Mouse (Mus musculus) CD8-positive naive resting alpha-beta T cell, adult 2 months (primary cell): ENCODE data around the gene Mansc4.

ENCODE experiments used
- DNase-seq, 2 experiments: peaks; one replicate each; pipeline ENCODE4 v3.0.0; 2022; ENCODE audit warnings: low read depth in 2 of 2, low spot score in 2 of 2

Mansc4 gene

DNA sequence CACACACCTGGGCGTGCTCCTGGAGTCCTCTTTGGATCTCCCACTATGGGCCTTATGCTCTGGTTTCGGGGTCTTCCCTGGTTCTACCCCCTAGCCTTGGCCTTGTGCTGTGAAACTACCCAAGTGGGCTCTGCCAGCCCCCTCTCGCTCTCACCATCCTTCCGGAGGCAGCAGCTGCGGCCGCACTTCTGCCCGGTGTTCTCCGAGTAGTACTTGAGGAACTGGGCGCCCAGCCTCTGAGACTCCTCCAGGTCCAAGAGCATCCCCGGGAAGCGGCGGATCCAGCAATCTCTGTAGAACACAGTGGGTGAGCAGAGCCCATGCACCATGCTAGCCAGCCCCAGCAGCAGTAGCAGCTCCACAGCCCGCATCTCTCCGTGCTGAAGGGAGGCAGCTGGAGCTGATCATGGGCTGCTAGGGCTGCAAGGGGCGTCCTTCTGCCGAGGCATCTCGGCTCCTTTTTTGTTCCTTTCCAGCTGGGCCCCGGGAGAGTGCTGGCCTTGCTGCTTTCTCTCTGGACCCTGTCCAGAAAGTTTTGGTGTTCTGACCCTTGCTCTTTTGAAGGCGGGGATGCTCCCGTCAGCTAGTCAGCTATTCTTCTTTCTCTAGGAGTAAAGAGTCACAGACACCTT is at the start of gene Mansc4:
Gene Mansc4, minus strand, starts transcription at position 439 of the 632 bp plus-strand sequence.
- DNase-seq = no peak

DNA sequence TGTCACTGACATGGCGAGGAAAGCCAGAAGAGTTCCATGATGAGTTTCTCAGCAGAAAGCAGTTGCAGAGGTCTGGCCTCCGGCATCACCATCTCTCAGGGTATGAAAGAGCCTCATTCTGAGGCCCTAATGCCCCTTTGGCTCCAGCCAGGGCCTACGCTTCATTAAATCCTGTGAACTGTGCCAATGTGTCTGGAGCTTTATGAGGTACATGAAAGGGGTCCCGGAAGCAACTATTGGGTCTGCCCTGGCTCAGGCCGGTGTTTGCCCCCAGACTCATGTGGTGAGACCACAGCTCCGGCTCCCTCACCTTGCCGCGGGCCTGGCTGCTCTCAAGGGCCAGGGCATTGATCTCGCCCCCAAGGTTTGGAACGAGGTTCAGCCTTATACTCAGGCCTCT is 40.4 kb upstream of the Mansc4 start:
- no peak for DNase-seq

GRCm38 (mm10) chr6:147121320-147121719 is 34.5 kb upstream of the Mansc4 start:
- no peak for DNase-seq

- DNase-seq = no peak
These were observed 31.4 kb upstream of the Mansc4 start for GRCm38 (mm10) chr6:147118190-147118589.

DNA sequence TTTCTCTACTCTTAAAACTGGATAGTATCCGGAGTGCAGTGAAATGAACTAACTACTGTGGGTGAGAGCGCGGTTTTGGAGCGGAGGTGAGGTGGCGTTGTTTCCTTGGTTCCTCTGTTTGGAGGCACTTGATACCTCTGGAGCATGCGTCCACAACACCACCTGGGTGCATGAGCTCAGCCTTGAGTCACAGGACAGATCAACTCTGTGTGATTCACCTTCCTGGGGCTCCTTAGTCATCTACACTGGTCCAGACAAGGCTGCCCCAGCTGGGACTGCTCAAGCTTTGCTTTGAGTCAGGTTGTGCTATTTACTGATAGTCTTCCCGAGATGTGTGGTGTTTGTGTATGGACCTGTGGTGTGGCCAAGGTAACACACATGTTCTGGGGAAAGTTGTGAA is 30.9 kb upstream of the Mansc4 start:
- DNase-seq = no peak

- peak; percentile 64 to 79 for DNase-seq
These were observed 29.7 kb upstream of the Mansc4 start for GRCm38 (mm10) chr6:147116579-147116978.

DNA sequence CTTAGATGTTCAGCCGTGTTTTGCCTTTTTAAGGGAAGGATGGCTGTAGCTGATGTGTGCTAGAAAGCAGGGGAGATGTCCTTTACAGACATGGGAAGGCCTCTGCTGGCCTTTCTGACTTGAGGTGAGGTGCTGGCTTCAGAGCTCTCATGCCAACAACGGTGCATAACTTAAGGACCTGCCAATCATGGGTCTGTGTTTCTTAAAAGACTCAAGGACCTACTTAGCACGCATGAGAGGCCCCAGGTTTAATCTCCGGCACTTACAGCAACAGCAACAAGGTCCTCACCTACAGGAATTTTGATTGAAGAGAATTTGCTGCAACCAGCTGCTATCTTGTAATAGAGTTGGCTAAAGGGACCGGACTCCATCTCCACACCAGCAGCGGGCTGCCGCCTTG is 22.5 kb upstream of the Mansc4 start:
- DNase-seq = no peak

- DNase-seq = no peak
These were observed 19.9 kb upstream of the Mansc4 start for GRCm38 (mm10) chr6:147106716-147107115.

GRCm38 (mm10) chr6:147105529-147105928 is 18.7 kb upstream of the Mansc4 start:
- no peak for DNase-seq

- peak; percentile 7 to 15 for DNase-seq
These were observed 15.5 kb upstream of the Mansc4 start for GRCm38 (mm10) chr6:147102293-147102692.

GRCm38 (mm10) chr6:147099458-147100277 is 12.8 kb upstream of the Mansc4 start:
- DNase-seq = peak; percentile 46 to 67

DNA sequence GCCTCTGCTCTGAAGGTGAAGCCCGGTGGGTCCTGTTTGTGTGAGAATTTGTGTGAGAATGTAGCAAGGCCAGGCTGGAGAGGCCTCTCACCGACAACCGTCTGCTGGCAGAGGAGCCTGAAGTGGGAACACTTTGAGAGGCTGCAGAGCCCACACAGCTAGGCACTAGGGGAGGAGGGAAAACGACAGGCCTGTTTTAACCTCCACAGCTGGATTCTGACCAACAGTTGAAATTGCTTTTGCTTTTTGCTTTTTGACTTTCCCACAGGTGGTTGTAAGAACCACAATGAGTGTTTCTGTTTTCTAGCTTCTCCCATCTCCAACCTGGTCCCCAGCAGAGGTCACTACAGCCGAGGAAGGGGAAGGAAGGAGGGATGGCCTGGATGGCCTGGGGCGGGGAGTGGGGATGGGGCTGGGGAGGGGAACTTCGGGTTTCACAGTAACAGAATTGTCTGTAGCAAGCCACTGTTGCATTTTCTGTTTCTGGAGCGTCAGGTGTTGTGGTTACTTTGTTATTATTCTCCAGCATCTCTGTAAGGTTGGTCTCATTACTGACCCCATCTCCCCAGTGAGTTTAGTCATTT is 10.6 kb upstream of the Mansc4 start:
- DNase-seq = no peak

DNA sequence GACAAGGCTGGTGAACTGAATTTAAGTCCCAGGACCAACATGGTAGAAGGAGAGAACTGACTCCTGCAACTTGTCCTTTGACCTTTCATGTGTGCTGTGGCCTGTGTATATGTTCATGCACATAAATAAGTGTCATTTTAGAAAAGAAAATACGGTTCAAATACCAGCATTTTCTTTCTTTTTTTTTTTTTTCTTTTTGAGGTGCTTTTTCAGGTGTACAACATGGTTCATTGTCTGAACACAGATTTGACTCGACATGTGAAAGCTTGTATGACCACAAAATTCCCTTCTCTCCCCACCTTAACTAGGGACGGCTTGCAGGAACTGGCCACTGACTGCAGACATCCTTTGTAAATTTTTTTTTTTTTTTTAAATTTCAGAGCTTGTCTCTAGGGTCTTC is 10.1 kb upstream of the Mansc4 start:
- DNase-seq = no peak

- no peak for DNase-seq
These were observed 9.3 kb upstream of the Mansc4 start for GRCm38 (mm10) chr6:147096109-147096508.

GRCm38 (mm10) chr6:147094771-147095170 is 7.9 kb upstream of the Mansc4 start:
- no peak for DNase-seq

DNA sequence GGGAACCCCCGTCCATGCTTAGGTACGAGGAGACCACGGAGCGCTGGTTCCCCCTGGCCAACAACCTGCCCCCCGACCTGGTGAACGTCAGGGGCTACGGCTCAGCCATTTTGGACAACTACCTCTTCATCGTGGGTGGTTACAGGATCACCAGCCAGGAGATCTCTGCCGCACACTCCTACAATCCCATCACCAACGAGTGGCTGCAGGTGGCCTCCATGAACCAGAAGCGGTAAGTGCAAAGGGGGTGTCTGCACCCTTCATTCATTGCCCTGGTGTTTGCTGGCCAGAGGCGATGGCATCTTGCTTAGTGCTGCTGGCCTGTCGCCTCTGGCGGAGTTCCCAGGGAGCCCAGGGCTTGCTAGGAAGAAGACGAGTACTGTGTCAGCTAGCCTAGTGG is 5.3 kb upstream of the Mansc4 start:
- DNase-seq = peak in 1 of 2 experiments; percentile 8

GRCm38 (mm10) chr6:147091136-147092120 is 4.6 kb upstream of the Mansc4 start, which contains the start of gene Klhl42:
TSS of gene Klhl42 (plus strand) at chr6:147091379.
- peak; percentile 70 to 72 for DNase-seq

DNA sequence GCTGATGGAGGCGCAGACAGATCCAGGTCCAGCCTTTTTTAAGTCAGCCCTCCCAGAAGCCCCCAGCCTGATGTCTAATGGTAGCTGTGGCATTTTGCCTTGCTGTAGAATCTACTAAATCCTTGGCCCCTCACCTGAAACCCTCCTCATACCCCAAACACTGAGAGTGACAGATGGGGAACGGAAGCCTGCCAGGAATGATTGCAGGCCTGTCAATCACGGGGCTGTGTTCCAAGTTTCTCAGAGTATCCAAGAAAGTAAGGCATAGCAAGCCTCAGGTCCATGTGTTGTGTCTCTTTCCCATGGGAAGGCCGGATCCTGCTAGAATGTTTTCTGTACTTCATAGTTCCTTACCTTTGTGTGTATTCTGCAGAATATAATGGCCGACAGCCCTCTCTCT is 3.4 kb upstream of the Mansc4 start:
- DNase-seq = no peak

DNA sequence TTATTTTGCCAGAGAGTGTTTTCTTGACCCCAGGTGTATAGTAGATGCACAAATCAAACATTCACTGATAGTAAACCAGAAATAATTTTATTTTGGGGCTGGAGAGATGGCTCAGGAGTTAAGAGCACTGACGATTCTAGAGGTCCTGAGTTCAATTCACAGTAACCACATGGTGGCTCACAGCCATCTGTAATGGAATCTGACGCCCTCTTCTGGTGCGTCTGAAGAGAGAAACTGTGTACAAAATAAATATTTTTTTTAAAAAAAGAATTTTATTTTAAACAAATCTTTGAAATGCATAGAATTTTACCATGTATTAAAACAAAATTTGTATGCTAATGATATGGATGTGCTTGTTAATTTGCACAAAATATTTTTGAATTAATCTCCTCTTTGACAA is 1.7 kb upstream of the Mansc4 start:
- DNase-seq = no peak

DNA sequence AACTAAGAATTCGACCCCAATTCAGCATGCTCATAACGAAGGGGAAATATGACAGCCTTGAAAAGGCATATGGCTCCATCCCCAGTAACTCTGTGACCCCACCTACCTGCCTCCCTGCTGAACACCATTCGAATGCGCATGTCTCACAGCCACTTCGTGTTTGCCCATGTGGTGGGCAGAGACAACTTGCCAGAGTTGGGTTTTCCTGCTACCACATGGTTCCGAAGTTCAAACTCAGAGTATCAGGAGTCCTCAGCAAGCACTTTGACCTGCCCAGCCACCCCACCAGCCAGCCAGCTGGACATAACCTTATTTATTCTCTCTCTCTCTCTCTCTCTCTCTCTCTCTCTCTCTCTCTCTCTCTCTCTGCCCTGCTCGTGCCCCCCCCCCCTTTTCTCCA is 904 bp upstream of the Mansc4 start:
- no peak for DNase-seq
